Mouse (Mus musculus) brain, embryonic 14.5 days (tissue): ENCODE measurements at regions not wholly inside any gene's neighbourhood (a gene's known extent, or its start where the extent isn't known, plus 50 kb on each side); places are given as distances from the start of the nearest gene placed in this dataset.
A peak's percentile ranks its signal among the peaks of the same experiment; 100 is the strongest.
"Not testable (repeated sequence)": the region's sequence is repeated elsewhere in the genome, so short reads cannot be mapped to it uniquely, and the experiment has no call there.

ENCODE experiments used
- DNase-seq: peaks from one replicate; pipeline ENCODE4 v3.0.0-alpha.2; 2011; ENCODE audit warnings: low read depth
- CTCF ChIP-seq: fragments of 200-500 bp; IDR thresholded peaks from 2 replicates; pipeline ENCODE4 v1.5.1; 2012; ENCODE audit warnings: inconsistent platforms, mild to moderate bottlenecking, moderate library complexity, borderline replicate concordance; ENCODE audit not compliant: insufficient read depth, insufficient read length; ENCODE audit errors: extremely low read depth
- POLR2A ChIP-seq: fragments of 200-500 bp; IDR thresholded peaks from 2 replicates; pipeline ENCODE4 v1.6.1; 2012; ENCODE audit warnings: mild to moderate bottlenecking, inconsistent platforms, borderline replicate concordance; ENCODE audit not compliant: poor library complexity, insufficient read depth, insufficient read length, severe bottlenecking; ENCODE audit errors: extremely low read depth

- no peak for TF ChIP-seq CTCF
- no peak for TF ChIP-seq POLR2A
- DNase-seq: no peak
Measured at GRCm38 (mm10) chr13:111860931-111861330, 52.1 kb upstream of the Map3k1 start.

GRCm38 (mm10) chr13:111862316-111862715 is 53.5 kb upstream of the Map3k1 start:
- TF ChIP-seq CTCF (no peak), POLR2A (no peak)

GRCm38 (mm10) chr13:111865956-111866355 is 57.2 kb upstream of the Map3k1 start:
- TF ChIP-seq POLR2A (no peak), CTCF (no peak)

More at GRCm38 (mm10) chr13:111862316-111862715, 53.5 kb upstream of the Map3k1 start:
- DNase-seq: no peak

GRCm38 (mm10) chr13:111867261-111867660 is 58.5 kb upstream of the Map3k1 start:
- DNase-seq: no peak
- no peak for TF ChIP-seq POLR2A
- TF ChIP-seq CTCF: no peak

More at GRCm38 (mm10) chr13:111865956-111866355, 57.2 kb upstream of the Map3k1 start:
- no peak for DNase-seq

- TF ChIP-seq POLR2A (no peak), CTCF (no peak)
- DNase-seq: peak; percentile 81
Measured at GRCm38 (mm10) chr13:111867763-111868725, 59.3 kb upstream of the Map3k1 start.

- DNase-seq: no peak
- TF ChIP-seq POLR2A: no peak
- no peak for TF ChIP-seq CTCF
Measured at GRCm38 (mm10) chr13:111868947-111869346, 60.2 kb upstream of the Map3k1 start.

- DNase-seq: peak; percentile 71
- no peak for TF ChIP-seq POLR2A
- no peak for TF ChIP-seq CTCF
Measured at GRCm38 (mm10) chr13:111869771-111870437, 61.1 kb upstream of the Map3k1 start.

- DNase-seq: no peak
- TF ChIP-seq POLR2A: no peak
- TF ChIP-seq CTCF: no peak
Measured at GRCm38 (mm10) chr13:111870505-111870904, 61.7 kb upstream of the Map3k1 start.

GRCm38 (mm10) chr13:111871672-111872410 is 63.0 kb upstream of the Map3k1 start:
- TF ChIP-seq POLR2A (no peak), CTCF (no peak)
- no peak for DNase-seq

- TF ChIP-seq POLR2A: no peak
- TF ChIP-seq CTCF: no peak
- no peak for DNase-seq
Measured at GRCm38 (mm10) chr13:111874330-111874729, 65.5 kb upstream of the Map3k1 start.

GRCm38 (mm10) chr13:111876404-111876803 is 67.6 kb upstream of the Map3k1 start:
- no peak for DNase-seq
- TF ChIP-seq POLR2A (no peak), CTCF (no peak)

GRCm38 (mm10) chr13:111876847-111877246 is 68.1 kb upstream of the Map3k1 start:
- TF ChIP-seq POLR2A (no peak), CTCF (no peak)
- no peak for DNase-seq

GRCm38 (mm10) chr13:111883768-111884566 is 75.2 kb upstream of the Map3k1 start:
- DNase-seq: not testable (repeated sequence)

GRCm38 (mm10) chr13:111890792-111891191 is 82.0 kb upstream of the Map3k1 start:
- no peak for DNase-seq
- TF ChIP-seq POLR2A (no peak), CTCF (no peak)
